Mouse (Mus musculus): ENCODE results near the gene B4galnt2. TPM values are rescaled to one million over a fixed set of nuclear protein-coding genes. Genes with fewer than 3 reads are reported as not detected.

The B4galnt2 gene
- polyA plus RNA-seq, 1 experiment: not detected

- H3K79me2 ChIP-seq (ENCODE audit: control insufficient read depth, insufficient read depth): no peaks in the 10 kb centered on the region
- H3K79me3 ChIP-seq (ENCODE audit: low read depth): no peaks in the 10 kb centered on the region
- H3K27me3 ChIP-seq (ENCODE audit: control insufficient read depth, insufficient read depth, insufficient read length): peaks cover 39% of the 10 kb centered on the region
- TF ChIP-seq MAX (IDR thresholded peaks at IDR 0.05) (no peak), USF1 (IDR thresholded peaks at IDR 0.05; ENCODE audit: low read depth) (no peak), MYOD1 (IDR thresholded peaks at IDR 0.05; ENCODE audit: control insufficient read depth, insufficient read length, low read depth) (no peak), MYOG (IDR thresholded peaks at IDR 0.05; ENCODE audit: control insufficient read depth, extremely low read depth, insufficient read length) (no peak), FOSL1 (IDR thresholded peaks at IDR 0.05; ENCODE audit: insufficient read depth, low read length, poor library complexity, severe bottlenecking) (no peak), CTCF (IDR thresholded peaks at IDR 0.05; ENCODE audit: control insufficient read depth, insufficient read depth, insufficient read length) (no peak), CEBPB (IDR thresholded peaks at IDR 0.05; ENCODE audit: low read depth) (no peak)
- no peaks in the 10 kb centered on the region for H3K36me3 ChIP-seq (ENCODE audit: control insufficient read depth, insufficient read depth)
- no peak overlapping the region for H3ac ChIP-seq (ENCODE audit: control insufficient read depth, insufficient read length, low read depth)
- no peak overlapping the region for H3K4me3 ChIP-seq (ENCODE audit: insufficient read depth, poor library complexity, severe bottlenecking)
Measured at GRCm38 (mm10) chr11:95913959-95914566, 628 bp downstream of the B4galnt2 start.

GRCm38 (mm10) chr11:95911579-95911978, 3.1 kb downstream of the B4galnt2 start:
- H3K27me3 ChIP-seq (ENCODE audit: control insufficient read depth, insufficient read depth, insufficient read length): peaks cover 37% of the 10 kb centered on the region
- no peak for TF ChIP-seq USF1 (IDR thresholded peaks at IDR 0.05; ENCODE audit: low read depth)
- TF ChIP-seq MAX (IDR thresholded peaks at IDR 0.05): no peak
- TF ChIP-seq MYOG (IDR thresholded peaks at IDR 0.05; ENCODE audit: control insufficient read depth, extremely low read depth, insufficient read length): no peak
- TF ChIP-seq FOSL1 (IDR thresholded peaks at IDR 0.05; ENCODE audit: insufficient read depth, low read length, poor library complexity, severe bottlenecking): no peak
- TF ChIP-seq MYOD1 (IDR thresholded peaks at IDR 0.05; ENCODE audit: control insufficient read depth, insufficient read length, low read depth): no peak
- TF ChIP-seq CEBPB (IDR thresholded peaks at IDR 0.05; ENCODE audit: low read depth): no peak
- TF ChIP-seq CTCF (IDR thresholded peaks at IDR 0.05; ENCODE audit: control insufficient read depth, insufficient read depth, insufficient read length): no peak
- no peaks in the 10 kb centered on the region for H3K79me2 ChIP-seq (ENCODE audit: control insufficient read depth, insufficient read depth)
- no peak overlapping the region for H3K4me3 ChIP-seq (ENCODE audit: insufficient read depth, poor library complexity, severe bottlenecking)
- H3K36me3 ChIP-seq (ENCODE audit: control insufficient read depth, insufficient read depth): no peaks in the 10 kb centered on the region
- no peaks in the 10 kb centered on the region for H3K79me3 ChIP-seq (ENCODE audit: low read depth)
- H3ac ChIP-seq (ENCODE audit: control insufficient read depth, insufficient read length, low read depth): no peak overlapping the region

GRCm38 (mm10) chr11:95907805-95908524, 6.7 kb downstream of the B4galnt2 start:
- Histone ChIP-seq H3K27me3 (ENCODE audit: control insufficient read depth, insufficient read depth, insufficient read length) (peaks cover 2% of the 10 kb centered on the region), H3ac (ENCODE audit: control insufficient read depth, insufficient read length, low read depth) (no peak overlapping the region), H3K79me3 (ENCODE audit: low read depth) (no peaks in the 10 kb centered on the region), H3K4me3 (ENCODE audit: insufficient read depth, poor library complexity, severe bottlenecking) (no peak overlapping the region), H3K36me3 (ENCODE audit: control insufficient read depth, insufficient read depth) (no peaks in the 10 kb centered on the region), H3K79me2 (ENCODE audit: control insufficient read depth, insufficient read depth) (no peaks in the 10 kb centered on the region)
- TF ChIP-seq USF1 (IDR thresholded peaks at IDR 0.05; ENCODE audit: low read depth): peak; percentile 59
- TF ChIP-seq MYOG (IDR thresholded peaks at IDR 0.05; ENCODE audit: control insufficient read depth, extremely low read depth, insufficient read length): no peak

GRCm38 (mm10) chr11:95904290-95904689, 10.4 kb downstream of the B4galnt2 start:
- no peaks in the 10 kb centered on the region for H3K36me3 ChIP-seq (ENCODE audit: control insufficient read depth, insufficient read depth)
- H3K79me2 ChIP-seq (ENCODE audit: control insufficient read depth, insufficient read depth): no peaks in the 10 kb centered on the region
- H3K79me3 ChIP-seq (ENCODE audit: low read depth): no peaks in the 10 kb centered on the region
- no peak for TF ChIP-seq MYOD1 (IDR thresholded peaks at IDR 0.05; ENCODE audit: control insufficient read depth, insufficient read length, low read depth)
- TF ChIP-seq FOSL1 (IDR thresholded peaks at IDR 0.05; ENCODE audit: insufficient read depth, low read length, poor library complexity, severe bottlenecking): no peak
- no peak for TF ChIP-seq USF1 (IDR thresholded peaks at IDR 0.05; ENCODE audit: low read depth)
- TF ChIP-seq MYOG (IDR thresholded peaks at IDR 0.05; ENCODE audit: control insufficient read depth, extremely low read depth, insufficient read length): no peak
- no peak for TF ChIP-seq CEBPB (IDR thresholded peaks at IDR 0.05; ENCODE audit: low read depth)
- no peak for TF ChIP-seq MAX (IDR thresholded peaks at IDR 0.05)
- TF ChIP-seq CTCF (IDR thresholded peaks at IDR 0.05; ENCODE audit: control insufficient read depth, insufficient read depth, insufficient read length): no peak
- no peaks in the 10 kb centered on the region for H3K27me3 ChIP-seq (ENCODE audit: control insufficient read depth, insufficient read depth, insufficient read length)
- H3K4me3 ChIP-seq (ENCODE audit: insufficient read depth, poor library complexity, severe bottlenecking): no peak overlapping the region
- no peak overlapping the region for H3ac ChIP-seq (ENCODE audit: control insufficient read depth, insufficient read length, low read depth)

GRCm38 (mm10) chr11:95896446-95897179, 18.1 kb downstream of the B4galnt2 start:
- Histone ChIP-seq H3K36me3 (ENCODE audit: control insufficient read depth, insufficient read depth) (no peaks in the 10 kb centered on the region), H3K79me2 (ENCODE audit: control insufficient read depth, insufficient read depth) (no peaks in the 10 kb centered on the region), H3ac (ENCODE audit: control insufficient read depth, insufficient read length, low read depth) (no peak overlapping the region), H3K4me3 (ENCODE audit: insufficient read depth, poor library complexity, severe bottlenecking) (no peak overlapping the region), H3K27me3 (ENCODE audit: control insufficient read depth, insufficient read depth, insufficient read length) (peaks cover 12% of the 10 kb centered on the region), H3K79me3 (ENCODE audit: low read depth) (no peaks in the 10 kb centered on the region)
- TF ChIP-seq MYOD1 (IDR thresholded peaks at IDR 0.05; ENCODE audit: control insufficient read depth, insufficient read length, low read depth) (no peak), FOSL1 (IDR thresholded peaks at IDR 0.05; ENCODE audit: insufficient read depth, low read length, poor library complexity, severe bottlenecking) (no peak), USF1 (IDR thresholded peaks at IDR 0.05; ENCODE audit: low read depth) (no peak), MAX (IDR thresholded peaks at IDR 0.05) (no peak), MYOG (IDR thresholded peaks at IDR 0.05; ENCODE audit: control insufficient read depth, extremely low read depth, insufficient read length) (no peak), CEBPB (IDR thresholded peaks at IDR 0.05; ENCODE audit: low read depth) (no peak), CTCF (IDR thresholded peaks at IDR 0.05; ENCODE audit: control insufficient read depth, insufficient read depth, insufficient read length) (no peak)
